Mouse (Mus musculus) liver, adult (tissue): Measurements from ENCODE around the gene Xlr4b.
A peak's percentile ranks its signal among the peaks of the same experiment; 100 is the strongest.
"Not testable (repeated sequence)": the region's sequence is repeated elsewhere in the genome, so short reads cannot be mapped to it uniquely, and the experiment has no call there.

Source experiments
- GATA4 ChIP-seq: IDR thresholded peaks from 2 replicates; pipeline ENCODE4 v1.6.1; 2014; ENCODE audit warnings: mild to moderate bottlenecking, low read length; ENCODE audit not compliant: insufficient replicate concordance

Gene Xlr4b

GRCm38 (mm10) chrX:73213819-73214564 is at the start of gene Xlr4b:
Gene Xlr4b, plus strand, starts transcription at chrX:73214333.
- not testable (repeated sequence) for TF ChIP-seq GATA4

- TF ChIP-seq GATA4, result not testable (repeated sequence)
Observed at GRCm38 (mm10) chrX:73176889-73177288, 37.2 kb upstream of the Xlr4b start, which contains the start of gene Spin2d. Gene Spin2d, minus strand, starts transcription at chrX:73176989.

GRCm38 (mm10) chrX:73191934-73192333 is 22.2 kb upstream of the Xlr4b start, which contains the start of gene Xlr3b:
Gene Xlr3b, plus strand, starts transcription at chrX:73192207.
- not testable (repeated sequence) for TF ChIP-seq GATA4

- no peak for TF ChIP-seq GATA4
Observed at GRCm38 (mm10) chrX:73225365-73225764, 11.2 kb downstream of the Xlr4b start.

- TF ChIP-seq GATA4, result peak; percentile 8; the same call in 1 of the 2 replicates
Observed at GRCm38 (mm10) chrX:73227914-73228605, 13.9 kb downstream of the Xlr4b start, which contains the start of gene F8a. Gene F8a, plus strand, starts transcription at chrX:73228291.

GRCm38 (mm10) chrX:73228606-73229214 is 14.6 kb downstream of the Xlr4b start:
- no peak for TF ChIP-seq GATA4

GRCm38 (mm10) chrX:73229288-73229687 is 15.2 kb downstream of the Xlr4b start:
- TF ChIP-seq GATA4, result no peak

- TF ChIP-seq GATA4, result not testable (repeated sequence)
Observed at GRCm38 (mm10) chrX:73242821-73243325, 28.7 kb downstream of the Xlr4b start, which contains the start of gene Xlr4c. Gene Xlr4c, minus strand, starts transcription at chrX:73243130.

- not testable (repeated sequence) for TF ChIP-seq GATA4
Observed at GRCm38 (mm10) chrX:73265270-73265669, 51.1 kb downstream of the Xlr4b start, which contains the start of gene Xlr3c. Gene Xlr3c, minus strand, starts transcription at chrX:73265390.
